Mouse (Mus musculus) brain, embryonic 14.5 days (tissue): ENCODE measurements at regions not wholly inside any gene's neighbourhood (a gene's known extent, or its start where the extent isn't known, plus 50 kb on each side); places are given as distances from the start of the nearest gene placed in this dataset.

Source experiments
- CTCF ChIP-seq: fragments of 200-500 bp; IDR thresholded peaks from 2 replicates; pipeline ENCODE4 v1.5.1; 2012; ENCODE audit warnings: inconsistent platforms, mild to moderate bottlenecking, moderate library complexity, borderline replicate concordance; ENCODE audit not compliant: insufficient read depth, insufficient read length; ENCODE audit errors: extremely low read depth
- POLR2A ChIP-seq: fragments of 200-500 bp; IDR thresholded peaks from 2 replicates; pipeline ENCODE4 v1.6.1; 2012; ENCODE audit warnings: mild to moderate bottlenecking, inconsistent platforms, borderline replicate concordance; ENCODE audit not compliant: poor library complexity, insufficient read depth, insufficient read length, severe bottlenecking; ENCODE audit errors: extremely low read depth

DNA sequence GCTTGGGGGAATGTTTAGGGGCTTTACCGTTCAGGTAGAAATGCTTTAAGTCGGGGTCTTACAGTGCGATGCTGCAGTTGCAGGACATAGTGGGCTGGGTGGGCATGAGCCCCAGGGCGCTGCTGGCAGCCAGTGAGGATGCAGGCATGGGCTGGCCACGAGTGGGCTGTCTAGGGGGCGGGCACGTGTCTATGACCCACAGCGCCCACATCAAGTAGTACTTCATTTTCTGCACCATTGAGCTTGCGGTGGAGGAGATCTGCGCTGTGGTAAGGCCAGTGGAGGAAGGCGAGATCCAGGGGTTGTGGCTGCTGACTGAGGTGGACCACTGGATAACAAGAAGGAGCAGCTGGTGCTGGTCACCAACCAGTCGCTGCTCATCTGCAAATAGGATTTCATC lies 52.4 kb upstream of the Olfr291 start:
- TF ChIP-seq POLR2A (no peak), CTCF (no peak)
